Comparison of ENCODE assay signal across 8 mouse cellular contexts in genomic region chr13:36735901-36736618, GRCm38 (mm10). TPM values are rescaled to one million over a fixed set of nuclear protein-coding genes. Genes with fewer than 3 reads are reported as not detected.
DNase-seq lines count a peak whose midpoint lies in the region; ATAC-seq and TF ChIP-seq lines count a peak whose summit lies in the region.

No protein-coding gene starts in this region.

- peak; percentile 95 for ATAC-seq in kidney, embryonic 14.5 days (ENCODE audit: low FRiP score, low TSS enrichment)
- peak; percentile 85 for ATAC-seq in heart, embryonic 14.5 days (ENCODE audit: insufficient number of reproducible peaks, insufficient read depth, low FRiP score, low read depth)
- ATAC-seq in midbrain, postnatal 0 days (ENCODE audit: low FRiP score) = peak; percentile 80

- H3K27me3 ChIP-seq in kidney, embryonic 14.5 days (ENCODE audit: control insufficient read depth, insufficient read depth, low read length) = peaks cover 49% of the 10 kb centered on the region
- H3K27me3 ChIP-seq in heart, embryonic 14.5 days (ENCODE audit: control insufficient read depth, insufficient read depth, low read length) = peaks cover 42% of the 10 kb centered on the region
- no peaks in the 10 kb centered on the region for H3K27me3 ChIP-seq in midbrain, postnatal 0 days (ENCODE audit: insufficient read depth, low read length)
- H3K27me3 ChIP-seq in thymus, adult 2 months (ENCODE audit: control insufficient read depth, insufficient read depth, low read length) = peaks cover 15% of the 10 kb centered on the region

- H3K36me3 ChIP-seq in kidney, embryonic 14.5 days (ENCODE audit: control insufficient read depth, insufficient read depth, low read length) = no peaks in the 10 kb centered on the region
- H3K36me3 ChIP-seq in heart, embryonic 14.5 days (ENCODE audit: control insufficient read depth, insufficient read depth, low read length) = no peaks in the 10 kb centered on the region
- no peaks in the 10 kb centered on the region for H3K36me3 ChIP-seq in midbrain, postnatal 0 days (ENCODE audit: insufficient read depth, low read length)
- H3K36me3 ChIP-seq in thymus, adult 2 months (ENCODE audit: control insufficient read depth, insufficient read depth, low read length) = no peaks in the 10 kb centered on the region

- no peaks in the 10 kb centered on the region for H3K9me3 ChIP-seq in kidney, embryonic 14.5 days (ENCODE audit: control insufficient read depth, low read length)
- H3K9me3 ChIP-seq in heart, embryonic 14.5 days (ENCODE audit: control insufficient read depth, low read length) = no peaks in the 10 kb centered on the region
- H3K9me3 ChIP-seq in midbrain, postnatal 0 days (ENCODE audit: low read length) = peaks cover 3% of the 10 kb centered on the region; the same call in 1 of the 2 replicates

- TF ChIP-seq CTCF in midbrain, postnatal 0 days (IDR thresholded peaks at IDR 0.05) = no peak
- no peak for TF ChIP-seq CTCF in thymus, adult 2 months (IDR thresholded peaks at IDR 0.05; ENCODE audit: borderline replicate concordance, control insufficient read depth, extremely low read depth, insufficient read depth, low read length, poor library complexity)

- peak overlapping the region; percentile 28; the same call in 1 of the 2 replicates for H3K9ac ChIP-seq in kidney, embryonic 14.5 days (ENCODE audit: low read depth, low read length)
- H3K9ac ChIP-seq in heart, embryonic 14.5 days (ENCODE audit: low read length) = peak overlapping the region; percentile 63
- H3K9ac ChIP-seq in midbrain, postnatal 0 days (replicated peaks; ENCODE audit: low read length, poor library complexity, severe bottlenecking) = peak overlapping the region; percentile 80

- intact Hi-C loops in left cerebral cortex, postnatal 36 days (cut with DNase I) = loop anchor here (2.0 to 10.0 kb wide), 2 partner anchors 399 to 577 kb away; no protein-coding TSS in a partner anchor

- H3K4me1 ChIP-seq in kidney, embryonic 14.5 days (ENCODE audit: control insufficient read depth, insufficient read depth, low read length) = no peaks in the 10 kb centered on the region; the same call in 1 of the 2 replicates
- peaks cover 13 to 22% of the 10 kb centered on the region in 2 experiments; a peak in 3 of 4 replicates for H3K4me1 ChIP-seq in heart, embryonic 14.5 days (ENCODE audit: control insufficient read depth in 2 of 2, insufficient read depth in 2 of 2, low read length in 2 of 2)
- no peaks in the 10 kb centered on the region for H3K4me1 ChIP-seq in midbrain, postnatal 0 days (ENCODE audit: insufficient read depth, low read length)
- peaks cover 17% of the 10 kb centered on the region for H3K4me1 ChIP-seq in thymus, adult 2 months (replicated peaks; ENCODE audit: control insufficient read depth, insufficient read depth, low read length)

- no peak overlapping the region for H3K27ac ChIP-seq in kidney, embryonic 14.5 days (ENCODE audit: low read depth, low read length)
- H3K27ac ChIP-seq in heart, embryonic 14.5 days (replicated peaks in 1 of 2; ENCODE audit: control insufficient read depth in 1 of 2, insufficient read depth in 1 of 2, low read depth in 2 of 2, low read length in 2 of 2) = 0 out of 4 replicates have a peak overlapping the region, but pooled peaks of 1 of the 2 experiments have one; percentile 10
- H3K27ac ChIP-seq in midbrain, postnatal 0 days (ENCODE audit: low read depth, low read length) = peak overlapping the region; percentile 94
- H3K27ac ChIP-seq in thymus, adult 2 months (ENCODE audit: control insufficient read depth, insufficient read depth, low read length) = no peak overlapping the region

- peak overlapping the region; percentile 43 for H3K4me3 ChIP-seq in kidney, embryonic 14.5 days (ENCODE audit: low read length)
- peak overlapping the region; percentile 54 to 67 for H3K4me3 ChIP-seq in heart, embryonic 14.5 days (ENCODE audit: control insufficient read depth in 1 of 2, insufficient read depth in 1 of 2, low read depth in 1 of 2, low read length in 2 of 2)
- peak overlapping the region; percentile 54 for H3K4me3 ChIP-seq in midbrain, postnatal 0 days (ENCODE audit: low read depth, low read length)
- peak overlapping the region; percentile 43 for H3K4me3 ChIP-seq in thymus, adult 2 months (ENCODE audit: control insufficient read depth, insufficient read depth, low read length)

- WGBS in kidney, embryonic 14.5 days = under 1% methylated on average over 36 of the region's 39 CpGs
- under 1% methylated on average over 38 of the region's 39 CpGs for WGBS in heart, embryonic 14.5 days
- WGBS in midbrain, postnatal 0 days = 1% methylated on average over 34 of the region's 39 CpGs
- 3% methylated on average over 33 of the region's 39 CpGs for WGBS in thymus, adult 2 months

- TF ChIP-seq POLR2A in thymus, adult 2 months (IDR thresholded peaks at IDR 0.05; ENCODE audit: control insufficient read depth, extremely low read depth, insufficient read depth, low read length, poor library complexity) = no peak

- no peak for DNase-seq in kidney, postnatal 25 days
- peak; percentile 96 for DNase-seq in NIH3T3 (ENCODE audit: low read depth)
- peak; percentile 92 for DNase-seq in embryo, embryonic 11 days
- DNase-seq in left cerebral cortex, postnatal 36 days (ENCODE audit: low spot score in 2 of 2) = peak; percentile 73 to 81
- DNase-seq in midbrain, postnatal 0 days (ENCODE audit: low spot score) = peak; percentile 90
- peak; percentile 55 for DNase-seq in thymus, adult 2 months

- H3K4me2 ChIP-seq in kidney, embryonic 14.5 days (replicated peaks; ENCODE audit: low read depth, low read length) = peak overlapping the region; percentile 73
- H3K4me2 ChIP-seq in heart, embryonic 14.5 days (ENCODE audit: low read length) = peak overlapping the region; percentile 94
- peak overlapping the region; percentile 64 for H3K4me2 ChIP-seq in midbrain, postnatal 0 days (ENCODE audit: low read depth, low read length, poor library complexity, severe bottlenecking)

RNA-seq across cellular contexts. Expression of gene Nrn1, which starts 1.1 kb away (rescaled TPM):
- not detected in 2 replicates for polyA plus RNA-seq in kidney, embryonic 14.5 days (2014; fragmentation: Nextera tagmentation; extraction: Ambion mirVana)
- 2.1 and 2.5 TPM in 2 replicates for polyA plus RNA-seq in heart, embryonic 14.5 days (2014; fragmentation: Nextera tagmentation; extraction: Ambion mirVana)
- 100 to 1,000 TPM; 288 to 356 TPM for total RNA-seq in left cerebral cortex, postnatal 36 days (2021)
- 122 and 155 TPM in 2 replicates for total RNA-seq in midbrain, postnatal 0 days (2014; rRNA removed)
- 54.0 and 67.8 TPM in 2 replicates for polyA plus RNA-seq in midbrain, postnatal 0 days (2015; fragmentation: Nextera tagmentation; extraction: Ambion mirVana)
- 1.1 and 1.9 TPM in 2 replicates for polyA plus RNA-seq in thymus, adult 2 months (2012; rRNA removed)

Comparison
In these comparisons a context has a peak if more than half of its experiments do, and no peak if none do; other contexts are left out.
1. H3K9ac ChIP-seq: peak in every context shown above with its lines; median percentile 80 in midbrain, postnatal 0 days; 63 in heart, embryonic 14.5 days; 28 in kidney, embryonic 14.5 days.
2. DNase-seq: peak in NIH3T3 (single experiment), embryo, embryonic 11 days (single experiment), left cerebral cortex, postnatal 36 days (2 of 2), midbrain, postnatal 0 days (single experiment) and thymus, adult 2 months (single experiment); none in kidney, postnatal 25 days (0 of 2).
3. RNA of gene Nrn1, which starts 1.1 kb away (polyA plus RNA-seq): 54.0 to 67.8 TPM in midbrain, postnatal 0 days; 2.1 to 2.5 TPM in heart, embryonic 14.5 days, 1.1 to 1.9 TPM in thymus, adult 2 months and not detected in kidney, embryonic 14.5 days; every median in the first group is over 10 times any median in the second.
4. Peak in every context shown above with its lines, with median percentiles within 50 percentile points of each other: ATAC-seq, H3K4me2 ChIP-seq and H3K4me3 ChIP-seq.